Mouse (Mus musculus): ENCODE data around the gene Gm3002. TPM values are rescaled to one million over a fixed set of nuclear protein-coding genes. Genes with fewer than 3 reads are reported as not detected.
"Not testable (repeated sequence)": the region's sequence is repeated elsewhere in the genome, so short reads cannot be mapped to it uniquely, and the experiment has no call there.

Gm3002 gene
- polyA plus RNA-seq (2015; fragmentation: Nextera tagmentation; extraction: Ambion mirVana), result 4.2 and 4.6 TPM in 2 replicates

DNA sequence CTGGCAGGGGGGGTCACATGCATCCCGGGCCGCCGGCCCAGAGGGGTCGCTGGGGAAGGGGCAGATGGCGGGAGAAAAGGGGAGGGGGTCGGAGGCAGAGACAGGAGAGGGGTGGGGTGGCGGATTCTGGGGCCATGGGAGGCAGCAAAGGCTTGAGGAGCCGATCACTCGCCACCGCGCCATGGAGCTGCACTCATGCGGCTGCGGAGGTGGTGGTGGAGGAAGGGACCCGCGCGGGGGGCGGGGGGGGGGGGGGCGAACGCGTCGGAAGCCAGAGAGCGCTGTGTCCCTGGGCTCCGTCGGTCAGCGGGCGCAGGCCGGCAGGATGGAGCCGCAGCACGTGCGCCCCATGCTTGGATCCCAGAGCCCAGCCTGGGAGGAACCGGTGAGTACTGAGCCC, at the start of gene Gm3002:
Gm3002 (plus strand) TSS at position 301 of the 400 bp plus-strand sequence.
- H3K4me1 ChIP-seq (replicated peaks); H3K27ac ChIP-seq (replicated peaks); H3K4me3 ChIP-seq; H3K9ac ChIP-seq; H3K9me3 ChIP-seq; ATAC-seq (ENCODE audit: low FRiP score, low read depth); H3K36me3 ChIP-seq; H3K4me2 ChIP-seq; H3K27me3 ChIP-seq: not testable (repeated sequence)
- WGBS, result no CpG with 5 or more reads among the region's 31 CpGs

DNA sequence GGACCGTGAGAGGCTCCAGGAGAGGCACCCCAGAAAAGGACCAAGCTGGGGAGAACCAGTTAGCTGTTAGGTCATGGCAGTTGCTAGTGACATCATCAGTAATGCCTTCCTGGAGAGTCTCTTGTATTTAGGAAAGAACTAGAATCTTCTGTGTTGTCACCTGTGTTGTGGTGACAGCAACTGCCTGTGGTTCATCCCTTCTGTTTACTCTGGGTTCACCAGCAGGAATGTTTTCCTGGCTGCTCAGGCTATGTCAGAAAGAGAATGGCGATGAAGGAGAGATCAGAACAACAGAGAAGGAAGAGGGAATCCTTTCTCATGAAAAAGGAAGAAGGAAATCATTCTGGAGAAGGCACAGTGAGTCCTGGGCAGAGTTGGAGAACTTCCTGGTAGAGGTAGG, 36.1 kb downstream of the Gm3002 start, which contains the start of gene Gm3033:
Gm3033 (plus strand) TSS at position 301 of the 400 bp plus-strand sequence.
- H3K9ac ChIP-seq; H3K36me3 ChIP-seq; H3K4me2 ChIP-seq; H3K9me3 ChIP-seq; H3K4me3 ChIP-seq; H3K27me3 ChIP-seq; H3K27ac ChIP-seq (replicated peaks); H3K4me1 ChIP-seq (replicated peaks); ATAC-seq (ENCODE audit: low FRiP score, low read depth): not testable (repeated sequence)
- WGBS, result no CpG with 5 or more reads among the region's 2 CpGs

DNA sequence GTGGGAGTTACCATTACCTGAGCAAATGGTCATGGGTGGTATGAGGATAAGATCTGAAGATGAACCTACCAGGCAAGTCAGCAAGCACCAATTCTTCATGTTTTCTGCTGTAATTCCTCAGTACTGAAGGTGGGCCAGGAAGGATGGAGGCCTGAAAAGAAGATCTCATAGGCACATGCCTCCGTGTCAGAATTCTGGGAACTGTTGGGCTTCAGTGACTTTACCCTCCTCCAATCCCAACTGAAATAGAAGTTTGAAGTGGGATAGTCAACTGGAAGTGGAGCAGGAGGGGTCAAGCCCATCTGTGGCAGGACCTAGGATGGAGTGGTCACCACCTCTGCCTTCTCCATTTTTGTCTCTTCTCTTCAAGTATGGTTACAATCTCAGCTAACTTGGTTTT, 74.0 kb downstream of the Gm3002 start, which contains the start of gene Gm2916:
Gm2916 (plus strand) TSS at position 301 of the 400 bp plus-strand sequence.
- H3K27ac ChIP-seq (replicated peaks), result not testable (repeated sequence)

DNA sequence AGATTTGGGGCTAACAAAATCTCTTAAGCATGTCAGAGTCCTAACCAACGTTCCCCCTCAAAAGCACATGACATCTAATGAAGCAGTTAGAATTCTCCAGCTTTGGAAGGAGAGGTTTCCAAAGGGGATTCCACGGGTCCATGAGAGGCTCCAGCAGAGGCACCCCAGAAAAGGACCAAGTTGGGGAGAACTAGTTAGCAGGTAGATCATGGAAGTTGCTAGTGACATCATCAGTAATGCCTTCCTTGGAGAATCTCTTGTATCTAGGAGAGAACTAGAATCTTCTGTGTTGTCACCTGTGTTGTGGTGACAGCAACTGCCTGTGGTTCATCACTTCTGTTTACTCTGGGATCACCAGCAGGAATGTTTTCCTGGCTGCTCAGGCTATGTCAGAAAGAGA, 121.6 kb downstream of the Gm3002 start, which contains the start of gene Gm3029:
Gm3029 (plus strand) TSS at position 301 of the 400 bp plus-strand sequence.
- not testable (repeated sequence) for H3K4me2 ChIP-seq; H3K36me3 ChIP-seq; H3K9me3 ChIP-seq; H3K27me3 ChIP-seq; H3K9ac ChIP-seq; H3K4me3 ChIP-seq; ATAC-seq (ENCODE audit: low FRiP score, low read depth); H3K27ac ChIP-seq (replicated peaks); H3K4me1 ChIP-seq (replicated peaks)
- WGBS, result 44% methylated on average over 1 of the region's 2 CpGs

More for the DNA sequence above, 74.0 kb downstream of the Gm3002 start, which contains the start of gene Gm2916:
- H3K4me1 ChIP-seq (replicated peaks); H3K9me3 ChIP-seq; ATAC-seq (ENCODE audit: low FRiP score, low read depth); H3K9ac ChIP-seq; H3K4me2 ChIP-seq; H3K36me3 ChIP-seq; H3K27me3 ChIP-seq; H3K4me3 ChIP-seq: not testable (repeated sequence)
- no CpG with 5 or more reads among the region's 1 CpGs for WGBS

DNA sequence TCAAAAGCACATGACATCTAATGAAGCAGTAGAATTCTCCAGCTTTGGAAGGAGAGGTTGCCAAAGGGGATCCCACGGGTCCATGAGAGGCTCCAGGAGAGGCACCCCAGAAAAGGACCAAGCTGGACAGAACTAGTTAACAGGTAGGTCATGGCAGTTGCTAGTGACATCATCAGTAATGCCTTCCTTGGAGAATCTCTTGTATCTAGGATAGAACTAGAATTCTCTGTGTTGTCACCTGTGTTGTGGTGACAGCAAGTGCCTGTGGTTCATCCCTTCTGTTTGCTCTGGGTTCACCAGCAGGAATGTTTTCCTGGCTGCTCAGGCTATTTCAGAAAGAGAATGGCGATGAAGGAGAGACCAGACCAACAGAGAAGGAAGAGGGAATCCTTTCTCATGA, 153.4 kb downstream of the Gm3002 start, which contains the start of gene Gm3095:
Gm3095 (plus strand) TSS at position 301 of the 400 bp plus-strand sequence.
- H3K9me3 ChIP-seq; H3K36me3 ChIP-seq; H3K27me3 ChIP-seq; H3K9ac ChIP-seq; H3K4me1 ChIP-seq (replicated peaks); H3K4me3 ChIP-seq; H3K27ac ChIP-seq (replicated peaks); H3K4me2 ChIP-seq; ATAC-seq (ENCODE audit: low FRiP score, low read depth): not testable (repeated sequence)
- no CpG with 5 or more reads among the region's 2 CpGs for WGBS

DNA sequence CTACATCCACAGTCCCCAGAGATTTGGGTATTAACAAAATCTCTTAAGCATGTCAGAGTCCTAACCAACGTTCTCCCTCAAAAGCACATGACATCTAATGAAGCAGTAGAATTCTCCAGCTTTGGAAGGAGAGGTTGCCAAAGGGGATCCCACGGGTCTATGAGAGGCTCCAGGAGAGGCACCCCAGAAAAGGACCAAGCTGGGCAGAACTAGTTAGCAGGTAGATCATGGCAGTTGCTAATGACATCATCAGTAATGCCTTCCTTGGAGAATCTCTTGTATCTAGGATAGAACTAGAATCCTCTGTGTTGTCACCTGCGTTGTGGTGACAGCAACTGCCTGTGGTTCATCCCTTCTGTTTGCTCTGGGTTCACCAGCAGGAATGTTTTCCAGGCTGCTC, 188.2 kb downstream of the Gm3002 start, which contains the start of gene Gm3099:
Gm3099 (plus strand) TSS at position 301 of the 400 bp plus-strand sequence.
- not testable (repeated sequence) for H3K9ac ChIP-seq; H3K36me3 ChIP-seq; H3K27ac ChIP-seq (replicated peaks); H3K27me3 ChIP-seq; H3K4me2 ChIP-seq; H3K4me1 ChIP-seq (replicated peaks); H3K9me3 ChIP-seq; H3K4me3 ChIP-seq; ATAC-seq (ENCODE audit: low FRiP score, low read depth)
- 61% methylated on average over 2 of the region's 3 CpGs for WGBS

Other genes with a start within 250 kb of the Gm3002 start
- not detected in 2 replicates for gene Gm3012, start 175.6 kb upstream of the Gm3002 start, polyA plus RNA-seq (2015; fragmentation: Nextera tagmentation; extraction: Ambion mirVana)
- gene Gm3020, start 158.0 kb upstream of the Gm3002 start, polyA plus RNA-seq (2015; fragmentation: Nextera tagmentation; extraction: Ambion mirVana), result 18.6 and 19.7 TPM in 2 replicates
- not detected in 2 replicates for gene Gm3043, start 121.3 kb upstream of the Gm3002 start, polyA plus RNA-seq (2015; fragmentation: Nextera tagmentation; extraction: Ambion mirVana)
- gene Gm3033, start 36.2 kb downstream of the Gm3002 start, polyA plus RNA-seq (2015; fragmentation: Nextera tagmentation; extraction: Ambion mirVana), result 0.93 TPM in 1 of 2 replicates, not detected in the other
- 0.21 TPM in 1 of 2 replicates, not detected in the other for gene Gm2916, start 74.1 kb downstream of the Gm3002 start, polyA plus RNA-seq (2015; fragmentation: Nextera tagmentation; extraction: Ambion mirVana)
- gene Gm3029, start 121.7 kb downstream of the Gm3002 start, polyA plus RNA-seq (2015; fragmentation: Nextera tagmentation; extraction: Ambion mirVana), result 0.21 TPM in 1 of 2 replicates, not detected in the other
- gene Gm3095, start 153.5 kb downstream of the Gm3002 start, polyA plus RNA-seq (2015; fragmentation: Nextera tagmentation; extraction: Ambion mirVana), result 0.60 and 1.8 TPM in 2 replicates
- 0.14 TPM in 1 of 2 replicates, not detected in the other for gene Gm3099, start 188.3 kb downstream of the Gm3002 start, polyA plus RNA-seq (2015; fragmentation: Nextera tagmentation; extraction: Ambion mirVana)
- gene Gm5796, start 213.9 kb downstream of the Gm3002 start, polyA plus RNA-seq (2015; fragmentation: Nextera tagmentation; extraction: Ambion mirVana), result 2.9 and 4.1 TPM in 2 replicates

Data from hindbrain, embryonic 15.5 days (tissue).